Comparison of ENCODE assay signal across 19 mouse cellular contexts in genomic region chr5:20461709-20462108, GRCm38 (mm10).
DNase-seq lines count a peak whose midpoint lies in the region; ATAC-seq and TF ChIP-seq lines count a peak whose summit lies in the region.
"Had no signal": no experiment of that assay in that cellular context is flagged by ENCODE, and none has a peak within 500 bp of the region (broad histone marks: within the 10 kb centered on the region; RNA-seq: fewer than 3 reads in every experiment).

No protein-coding gene starts in this region.

- peak overlapping the region; percentile 84 for H3K27ac ChIP-seq in left cerebral cortex, adult 2 months
- H3K27ac ChIP-seq: embryonic facial prominence, embryonic 13.5 days; embryonic facial prominence, embryonic 15.5 days; forebrain, embryonic 10.5 days; forebrain, embryonic 12.5 days had no signal

- peak; percentile 81 for ATAC-seq in frontal cortex, adult (ENCODE audit: low TSS enrichment)
- ATAC-seq: activated CD4-positive, CD25-positive, alpha-beta regulatory T cell, adult 4 months; CD4-positive, CD25-positive, alpha-beta regulatory T cell, adult 4 months; Patski had no signal

- H3K4me3 ChIP-seq in left cerebral cortex, adult 2 months, result no peak overlapping the region
- H3K4me3 ChIP-seq: embryonic facial prominence, embryonic 13.5 days; embryonic facial prominence, embryonic 15.5 days; erythroblast, embryonic 14.5 days; forebrain, embryonic 10.5 days; forebrain, embryonic 12.5 days had no signal

- TF ChIP-seq CTCF in left cerebral cortex, adult 2 months (IDR thresholded peaks at IDR 0.05), result no peak

- DNase-seq in frontal cortex, postnatal 25 days (ENCODE audit: low spot score in 2 of 2), result no peak
- DNase-seq in left cerebral cortex, adult 2 months (ENCODE audit: extremely low spot score in 1 of 2, low spot score in 2 of 2), result no peak
- no peak for DNase-seq in left cerebral cortex, postnatal 10 days (ENCODE audit: extremely low spot score in 1 of 2, low spot score in 2 of 2)
- DNase-seq in brain, adult 2 months (ENCODE audit: low read depth, low spot score), result peak; percentile 61
- peak; percentile 48 for DNase-seq in telencephalon, adult 2 months (ENCODE audit: low read depth, low spot score)
- DNase-seq in adrenal gland, postnatal 25 days, result no peak
- DNase-seq: adrenal gland, adult 8-10 months; adrenal gland, postnatal 14 days; B cell, adult 2 months; embryo, embryonic 11 days had no signal

- intact Hi-C loops in left cerebral cortex, adult 2 months (cut with DNase I), result loop anchor here (1.0 to 10.0 kb wide), 4 partner anchors 61 to 557 kb away; no protein-coding TSS in a partner anchor
- intact Hi-C loops in left cerebral cortex, postnatal 10 days (cut with DNase I), result no loop called here

Comparison
In these comparisons a context has a peak if more than half of its experiments do, and no peak if none do; other contexts are left out.
1. DNase-seq: peak in brain, adult 2 months (single experiment) and telencephalon, adult 2 months (single experiment); none in frontal cortex, postnatal 25 days (0 of 2), left cerebral cortex, adult 2 months (0 of 2), left cerebral cortex, postnatal 10 days (0 of 2) and adrenal gland, postnatal 25 days (single experiment).